Mouse (Mus musculus): Measurements from ENCODE around the gene Kcnma1. TPM values are rescaled to one million over a fixed set of nuclear protein-coding genes. Genes with fewer than 3 reads are reported as not detected.

The Kcnma1 gene
- total and polyA plus RNA-seq, 3 experiments, result not detected

- DNase-seq (ENCODE audit: low read depth, low spot score), result no peak
- H3K27ac ChIP-seq (ENCODE audit: control insufficient read depth, low read depth, low read length), result no peak overlapping the region
- no peaks in the 10 kb centered on the region for H3K36me3 ChIP-seq (ENCODE audit: control insufficient read depth in 1 of 2, insufficient read depth in 2 of 2, low read length in 2 of 2)
- H3K79me2 ChIP-seq (ENCODE audit: control insufficient read depth, insufficient read depth, low read length, poor library complexity), result no peaks in the 10 kb centered on the region
- TF ChIP-seq MYC (IDR thresholded peaks at IDR 0.05; ENCODE audit: low read depth, low read length), result no peak
- TF ChIP-seq EP300 (IDR thresholded peaks at IDR 0.05; ENCODE audit: low read depth in 1 of 2, low read length in 2 of 2), result no peak
- TF ChIP-seq NRF1 (IDR thresholded peaks at IDR 0.05; ENCODE audit: insufficient read depth, low read depth, low read length, poor library complexity, severe bottlenecking), result no peak
- no peak for TF ChIP-seq GABPA (IDR thresholded peaks at IDR 0.05; ENCODE audit: low read depth, low read length)
- TF ChIP-seq TAL1 (IDR thresholded peaks at IDR 0.05; ENCODE audit: low read length), result no peak
- no peak for TF ChIP-seq JUND (IDR thresholded peaks at IDR 0.05; ENCODE audit: low read depth, low read length)
- TF ChIP-seq ELF1 (IDR thresholded peaks at IDR 0.05; ENCODE audit: low read depth, low read length), result no peak
- no peak for TF ChIP-seq KAT2A (conservative IDR thresholded peaks at IDR 0.05; ENCODE audit: low read depth, low read length)
- no peak for TF ChIP-seq POLR2AphosphoS5 (IDR thresholded peaks at IDR 0.05; ENCODE audit: borderline replicate concordance, low read depth, low read length)
- TF ChIP-seq USF2 (IDR thresholded peaks at IDR 0.05; ENCODE audit: borderline replicate concordance in 1 of 2, insufficient read depth in 1 of 2, low read depth in 1 of 2, low read length in 2 of 2), result no peak
- no peak for TF ChIP-seq TCF12 (IDR thresholded peaks at IDR 0.05; ENCODE audit: low read depth, low read length)
- TF ChIP-seq TBP (IDR thresholded peaks at IDR 0.05; ENCODE audit: low read depth, low read length), result no peak
- no peak for TF ChIP-seq HCFC1 (IDR thresholded peaks at IDR 0.05; ENCODE audit: low read depth, low read length)
- TF ChIP-seq MYB (IDR thresholded peaks at IDR 0.05; ENCODE audit: low read depth, low read length), result no peak
- no peak for TF ChIP-seq POLR2AphosphoS2 (IDR thresholded peaks at IDR 0.05; ENCODE audit: low read length)
- H3K27me3 ChIP-seq (ENCODE audit: control insufficient read depth in 1 of 2, insufficient read depth in 2 of 2, low read length in 2 of 2), result no peaks in the 10 kb centered on the region
- no peak overlapping the region for H3K9ac ChIP-seq (ENCODE audit: control insufficient read depth, low read depth, low read length, poor library complexity, severe bottlenecking)
- H3K9me3 ChIP-seq (replicated peaks; ENCODE audit: insufficient read depth, low read length), result no peaks in the 10 kb centered on the region
- H3K4me3 ChIP-seq (ENCODE audit: control insufficient read depth in 1 of 2, insufficient read depth in 1 of 2, low read depth in 2 of 2, low read length in 2 of 2), result no peak overlapping the region
- H3K4me1 ChIP-seq (ENCODE audit: control insufficient read depth in 1 of 2, insufficient read depth in 2 of 2, low read length in 2 of 2), result no peaks in the 10 kb centered on the region
Observed at GRCm38 (mm10) chr14:23651682-23652081, 362.6 kb downstream of the Kcnma1 start.

- Histone ChIP-seq H3K27ac (ENCODE audit: control insufficient read depth, low read depth, low read length) (no peak overlapping the region), H3K9me3 (replicated peaks; ENCODE audit: insufficient read depth, low read length) (no peaks in the 10 kb centered on the region), H3K9ac (ENCODE audit: control insufficient read depth, low read depth, low read length, poor library complexity, severe bottlenecking) (no peak overlapping the region), H3K79me2 (ENCODE audit: control insufficient read depth, insufficient read depth, low read length, poor library complexity) (no peaks in the 10 kb centered on the region), H3K4me3 (ENCODE audit: control insufficient read depth in 1 of 2, insufficient read depth in 1 of 2, low read depth in 2 of 2, low read length in 2 of 2) (no peak overlapping the region), H3K36me3 (ENCODE audit: control insufficient read depth in 1 of 2, insufficient read depth in 2 of 2, low read length in 2 of 2) (no peaks in the 10 kb centered on the region), H3K27me3 (ENCODE audit: control insufficient read depth in 1 of 2, insufficient read depth in 2 of 2, low read length in 2 of 2) (no peaks in the 10 kb centered on the region), H3K4me1 (ENCODE audit: control insufficient read depth in 1 of 2, insufficient read depth in 2 of 2, low read length in 2 of 2) (no peaks in the 10 kb centered on the region)
- DNase-seq (ENCODE audit: low read depth, low spot score), result no peak
- no peak for TF ChIP-seq UBTF (IDR thresholded peaks at IDR 0.05; ENCODE audit: borderline replicate concordance, insufficient read depth, low read depth, low read length)
- no peak for TF ChIP-seq JUND (IDR thresholded peaks at IDR 0.05; ENCODE audit: low read depth, low read length)
- TF ChIP-seq MAFK (IDR thresholded peaks at IDR 0.05; ENCODE audit: borderline replicate concordance, low read depth, low read length), result no peak
- no peak for TF ChIP-seq BHLHE40 (IDR thresholded peaks at IDR 0.05; ENCODE audit: borderline replicate concordance, low read depth, low read length)
- TF ChIP-seq MYC (IDR thresholded peaks at IDR 0.05; ENCODE audit: low read depth, low read length), result no peak
- no peak for TF ChIP-seq POLR2AphosphoS5 (IDR thresholded peaks at IDR 0.05; ENCODE audit: borderline replicate concordance, low read depth, low read length)
- no peak for TF ChIP-seq GATA1 (IDR thresholded peaks at IDR 0.05; ENCODE audit: low read depth, low read length)
- TF ChIP-seq NELFE (IDR thresholded peaks at IDR 0.05; ENCODE audit: low read depth, low read length), result no peak
- TF ChIP-seq POLR2AphosphoS2 (IDR thresholded peaks at IDR 0.05; ENCODE audit: low read length), result no peak
- no peak for TF ChIP-seq ZNF384 (IDR thresholded peaks at IDR 0.05; ENCODE audit: low read depth, low read length)
- no peak for TF ChIP-seq KAT2A (conservative IDR thresholded peaks at IDR 0.05; ENCODE audit: low read depth, low read length)
- no peak for TF ChIP-seq ZMIZ1 (IDR thresholded peaks at IDR 0.05; ENCODE audit: low read depth, low read length)
- TF ChIP-seq RCOR1 (IDR thresholded peaks at IDR 0.05; ENCODE audit: low read depth, low read length), result no peak
- no peak for TF ChIP-seq ZC3H11A (IDR thresholded peaks at IDR 0.05; ENCODE audit: low read depth, low read length)
- TF ChIP-seq SMC3 (IDR thresholded peaks at IDR 0.05; ENCODE audit: low read depth, low read length), result no peak
Observed at GRCm38 (mm10) chr14:23650126-23650525, 364.2 kb downstream of the Kcnma1 start.

Data from MEL (cell line).